Mouse (Mus musculus) erythroblast, embryonic 14.5 days (primary cell): ENCODE data around the gene Odaph. TPM values are rescaled to one million over a fixed set of nuclear protein-coding genes. Genes with fewer than 3 reads are reported as not detected.
A peak's percentile ranks its signal among the peaks of the same experiment; 100 is the strongest.
"Not testable (repeated sequence)": the region's sequence is repeated elsewhere in the genome, so short reads cannot be mapped to it uniquely, and the experiment has no call there.

Experiments
- H3K27me3 ChIP-seq: 2 replicates; pipeline ENCODE4 v1.6.1; 2012; ENCODE audit warnings: inconsistent platforms; ENCODE audit not compliant: control insufficient read depth
- H3K36me3 ChIP-seq: 2 replicates; pipeline ENCODE4 v1.6.1; 2012; ENCODE audit warnings: mild to moderate bottlenecking, inconsistent platforms; ENCODE audit not compliant: control insufficient read depth
- H3K4me1 ChIP-seq: 2 replicates; pipeline ENCODE4 v1.6.1; 2012; ENCODE audit warnings: inconsistent platforms; ENCODE audit not compliant: control insufficient read depth
- H3K4me3 ChIP-seq: replicated peaks from 2 replicates; pipeline ENCODE3; 2012; ENCODE audit warnings: moderate library complexity, mild to moderate bottlenecking, inconsistent platforms
- H3K9me3 ChIP-seq: 2 replicates; pipeline ENCODE4 v1.6.1; 2012; ENCODE audit warnings: low read length, inconsistent platforms, mixed read lengths; ENCODE audit not compliant: control insufficient read depth
- GATA1 ChIP-seq: IDR thresholded peaks from 2 replicates; pipeline ENCODE4 v1.6.1; 2012; ENCODE audit warnings: low read length, inconsistent platforms, mixed read lengths
- TAL1 ChIP-seq: IDR thresholded peaks from 3 replicates; pipeline ENCODE4 v1.6.1; 2012; ENCODE audit warnings: low read length, inconsistent platforms, mixed read lengths
- polyA plus RNA-seq: library from polyadenylated mRNA; stranded (reverse); fragments of >175 nt; gene quantifications from 2 replicates; pipeline ENCODE4 v1.2.3, GENCODE M21; 2012

Odaph gene
- not detected in 2 replicates for polyA plus RNA-seq

DNA sequence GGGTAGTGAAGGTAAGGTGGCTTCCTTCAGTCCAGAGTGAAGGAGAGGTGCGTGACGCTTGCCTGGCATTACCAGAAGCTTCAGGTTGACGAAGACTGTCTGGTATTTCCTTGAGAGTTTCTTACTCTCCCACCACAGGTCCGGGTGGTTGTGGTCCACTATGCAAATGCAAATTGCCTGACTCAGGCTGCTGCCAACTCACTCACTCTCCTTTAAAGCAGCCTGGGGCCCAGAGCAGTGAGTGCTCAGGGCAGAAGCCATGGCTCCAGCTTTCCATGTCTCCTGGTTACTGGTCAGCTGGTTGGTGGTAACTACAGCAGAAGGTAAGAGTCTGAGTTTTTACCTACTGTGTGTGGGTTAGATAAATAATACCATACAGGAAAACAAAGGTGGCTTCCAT is at the start of gene Odaph:
Odaph (plus strand) TSS at position 240 of the 400 bp plus-strand sequence.
- no peak for TF ChIP-seq GATA1
- TF ChIP-seq TAL1 = no peak
- Histone ChIP-seq H3K36me3 (no peaks in the 10 kb centered on the region), H3K9me3 (no peaks in the 10 kb centered on the region), H3K27me3 (no peaks in the 10 kb centered on the region), H3K4me3 (no peak within 1 kb of the TSS), H3K4me1 (no peaks in the 10 kb centered on the region)

DNA sequence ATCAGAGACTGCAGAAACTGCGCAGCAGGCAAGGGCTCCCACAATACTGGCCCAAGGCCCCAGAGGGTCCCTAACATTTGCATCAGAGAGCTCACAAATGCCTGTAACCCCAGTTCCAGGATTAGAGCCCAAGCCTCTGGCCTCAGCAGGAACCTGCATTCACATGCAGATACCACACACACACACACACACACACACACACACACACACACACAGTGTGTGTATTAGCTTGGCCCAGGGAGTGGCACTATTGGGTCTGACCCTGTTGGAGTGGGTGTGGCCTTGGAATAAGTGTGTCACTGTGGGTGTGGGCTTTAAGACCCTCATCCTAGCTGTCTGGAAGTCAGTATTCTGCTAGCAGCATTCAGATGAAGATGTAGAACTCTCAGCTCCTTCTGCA is 41.7 kb upstream of the Odaph start:
- not testable (repeated sequence) for H3K9me3 ChIP-seq, H3K27me3 ChIP-seq, H3K4me3 ChIP-seq, H3K4me1 ChIP-seq
- peaks cover 78% of the 10 kb centered on the region for H3K36me3 ChIP-seq

DNA sequence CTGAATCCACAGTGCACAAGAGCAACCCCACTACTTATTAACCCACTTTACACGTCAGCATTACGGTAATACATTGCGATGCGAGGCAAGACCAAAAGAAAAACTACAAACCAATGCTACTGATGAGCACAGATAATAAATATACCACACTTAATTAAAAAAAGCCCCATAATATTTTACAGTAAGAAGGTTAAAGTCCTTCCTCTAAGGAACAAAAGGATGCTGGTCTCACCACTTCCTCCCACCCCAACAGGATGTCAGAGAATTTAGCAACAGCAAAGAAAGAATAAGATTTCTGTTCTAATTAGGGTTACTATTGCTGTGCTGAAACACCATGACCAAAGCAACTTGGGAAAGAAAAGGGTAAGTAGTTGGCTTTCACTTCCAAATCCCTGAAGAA is 40.3 kb upstream of the Odaph start:
- Histone ChIP-seq H3K4me1 (no peaks in the 10 kb centered on the region), H3K4me3 (no peak overlapping the region), H3K9me3 (no peaks in the 10 kb centered on the region), H3K27me3 (no peaks in the 10 kb centered on the region), H3K36me3 (peaks cover 87% of the 10 kb centered on the region)
- TF ChIP-seq TAL1 = no peak
- no peak for TF ChIP-seq GATA1

DNA sequence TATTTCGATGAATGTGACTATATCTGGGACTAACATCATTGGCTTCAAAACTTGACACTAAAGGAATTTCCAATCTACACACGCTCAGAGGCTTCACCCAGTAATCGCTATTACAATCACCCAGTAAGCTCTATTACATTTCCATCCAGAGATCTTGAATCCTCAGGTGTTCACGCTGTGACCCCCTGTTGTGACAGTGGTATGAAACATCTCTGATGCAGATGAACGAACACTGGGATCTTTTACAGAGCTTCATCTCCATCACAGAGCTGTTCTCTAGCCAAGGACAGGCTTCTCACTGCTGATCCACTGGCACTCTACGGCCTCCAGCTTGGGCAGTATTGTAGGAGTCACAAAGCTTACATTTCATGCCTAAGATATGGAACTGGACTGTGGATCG is 37.8 kb upstream of the Odaph start:
- TF ChIP-seq TAL1 (no peak), GATA1 (no peak)
- Histone ChIP-seq H3K4me1 (no peaks in the 10 kb centered on the region), H3K9me3 (no peaks in the 10 kb centered on the region), H3K27me3 (no peaks in the 10 kb centered on the region), H3K36me3 (peaks cover 98% of the 10 kb centered on the region), H3K4me3 (no peak overlapping the region)

DNA sequence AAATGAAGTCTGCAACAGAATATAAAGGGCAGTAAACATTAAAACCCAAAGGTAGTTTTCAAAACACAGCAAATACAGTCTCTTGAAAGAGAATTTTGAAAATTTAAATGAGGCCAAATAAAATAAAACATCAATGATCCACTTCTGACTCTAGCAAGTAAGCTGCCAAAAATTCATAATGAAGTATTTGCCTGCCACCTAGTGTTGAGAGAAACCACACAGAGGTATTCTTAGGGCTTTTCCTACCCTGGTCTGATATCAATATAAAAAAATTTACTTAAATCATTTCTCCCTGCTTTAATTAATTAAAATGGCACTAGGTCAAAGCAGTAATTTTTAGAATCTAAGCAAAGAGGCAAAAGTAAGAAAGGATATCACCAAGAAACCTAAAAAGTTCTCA is 35.9 kb upstream of the Odaph start:
- Histone ChIP-seq H3K36me3 (peaks cover 99% of the 10 kb centered on the region), H3K9me3 (no peaks in the 10 kb centered on the region), H3K27me3 (no peaks in the 10 kb centered on the region), H3K4me3 (no peak overlapping the region), H3K4me1 (no peaks in the 10 kb centered on the region)
- TF ChIP-seq GATA1 (no peak), TAL1 (no peak)

DNA sequence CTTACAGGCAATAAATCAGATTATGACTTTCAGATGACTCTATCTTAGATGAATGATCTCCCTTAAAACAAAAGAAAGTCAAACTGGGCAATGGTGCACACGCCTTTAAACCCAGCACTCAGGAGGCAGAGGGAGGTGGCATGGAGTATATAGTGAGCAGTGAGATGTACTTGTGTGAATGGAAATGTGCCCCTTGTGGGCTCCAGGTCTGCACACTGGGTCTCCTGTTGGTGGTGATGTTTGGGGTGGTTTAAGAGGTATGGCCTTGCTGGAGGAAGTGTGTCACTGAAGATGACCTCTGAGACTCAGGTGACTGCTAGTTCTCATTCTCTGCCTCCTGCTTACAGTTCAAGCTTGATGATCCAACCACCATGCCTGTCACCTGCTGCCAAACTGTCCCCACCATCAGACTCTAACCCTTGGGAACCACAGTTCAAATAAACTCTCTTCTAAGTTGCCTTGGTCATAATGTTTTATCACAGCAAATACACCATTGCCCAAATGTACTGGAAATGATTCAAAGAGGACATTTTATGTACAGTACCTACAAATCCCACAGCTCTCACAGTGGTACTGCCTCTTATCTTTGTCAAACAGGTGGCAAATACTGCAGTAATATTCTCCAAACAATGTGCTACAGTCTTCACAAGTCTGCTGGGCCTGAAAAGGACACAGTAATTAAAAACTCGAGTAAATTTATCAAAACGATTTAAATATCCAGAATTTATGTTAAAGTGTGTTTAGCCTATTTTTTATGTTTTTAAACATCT is 30.1 kb upstream of the Odaph start:
- Histone ChIP-seq H3K4me1 (peaks cover 47% of the 10 kb centered on the region), H3K9me3 (no peaks in the 10 kb centered on the region), H3K27me3 (no peaks in the 10 kb centered on the region), H3K4me3 (no peak overlapping the region), H3K36me3 (peaks cover 76% of the 10 kb centered on the region)
- TF ChIP-seq GATA1 = no peak
- no peak for TF ChIP-seq TAL1

DNA sequence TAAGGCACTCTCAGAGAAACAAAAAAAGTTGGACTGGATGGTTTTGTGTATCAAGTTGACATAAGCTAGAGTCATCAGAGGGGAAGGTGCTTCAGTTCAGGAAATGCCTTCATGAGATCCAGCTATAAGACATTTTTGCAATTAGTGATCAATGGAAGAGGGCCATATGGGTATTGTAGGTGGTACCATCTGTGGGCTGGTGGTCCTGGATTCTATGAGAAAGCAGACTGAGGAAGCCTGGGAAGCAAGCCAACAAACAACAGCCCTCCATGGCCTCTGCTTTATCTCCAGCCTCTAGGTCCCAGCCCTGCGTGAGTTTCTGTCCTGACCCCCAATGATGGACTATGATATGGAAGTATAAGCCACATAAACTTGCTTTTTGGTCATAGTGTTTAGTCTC is 28.2 kb upstream of the Odaph start:
- no peaks in the 10 kb centered on the region for H3K27me3 ChIP-seq
- no peak for TF ChIP-seq GATA1
- TF ChIP-seq TAL1 = no peak
- H3K4me1 ChIP-seq = peaks cover 56% of the 10 kb centered on the region
- peak overlapping the region; percentile 36 for H3K4me3 ChIP-seq
- peaks cover 57% of the 10 kb centered on the region for H3K36me3 ChIP-seq
- H3K9me3 ChIP-seq = no peaks in the 10 kb centered on the region

DNA sequence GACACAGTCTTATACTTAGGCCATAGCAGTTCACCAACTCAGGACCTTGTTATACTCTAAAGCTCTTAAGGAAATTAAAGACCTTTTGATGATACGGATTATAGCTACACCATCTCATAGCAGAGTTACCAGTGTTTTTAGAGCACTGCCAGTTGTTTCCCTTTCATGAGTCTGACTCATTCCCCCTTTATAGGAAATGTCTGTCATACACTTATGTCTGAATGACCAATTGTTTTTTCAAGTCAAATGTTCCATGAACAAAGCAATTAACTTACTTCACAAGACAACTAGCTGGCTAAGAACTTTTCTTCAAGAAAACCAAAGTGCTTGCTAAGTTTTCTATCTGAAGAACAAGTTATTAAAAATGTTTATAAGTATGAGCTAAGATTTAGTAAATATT is 27.3 kb upstream of the Odaph start:
- peak overlapping the region; percentile 79 for H3K4me3 ChIP-seq
- H3K9me3 ChIP-seq = no peaks in the 10 kb centered on the region
- TF ChIP-seq GATA1 (no peak), TAL1 (no peak)
- peaks cover 57% of the 10 kb centered on the region for H3K4me1 ChIP-seq
- no peaks in the 10 kb centered on the region for H3K27me3 ChIP-seq
- peaks cover 48% of the 10 kb centered on the region for H3K36me3 ChIP-seq

DNA sequence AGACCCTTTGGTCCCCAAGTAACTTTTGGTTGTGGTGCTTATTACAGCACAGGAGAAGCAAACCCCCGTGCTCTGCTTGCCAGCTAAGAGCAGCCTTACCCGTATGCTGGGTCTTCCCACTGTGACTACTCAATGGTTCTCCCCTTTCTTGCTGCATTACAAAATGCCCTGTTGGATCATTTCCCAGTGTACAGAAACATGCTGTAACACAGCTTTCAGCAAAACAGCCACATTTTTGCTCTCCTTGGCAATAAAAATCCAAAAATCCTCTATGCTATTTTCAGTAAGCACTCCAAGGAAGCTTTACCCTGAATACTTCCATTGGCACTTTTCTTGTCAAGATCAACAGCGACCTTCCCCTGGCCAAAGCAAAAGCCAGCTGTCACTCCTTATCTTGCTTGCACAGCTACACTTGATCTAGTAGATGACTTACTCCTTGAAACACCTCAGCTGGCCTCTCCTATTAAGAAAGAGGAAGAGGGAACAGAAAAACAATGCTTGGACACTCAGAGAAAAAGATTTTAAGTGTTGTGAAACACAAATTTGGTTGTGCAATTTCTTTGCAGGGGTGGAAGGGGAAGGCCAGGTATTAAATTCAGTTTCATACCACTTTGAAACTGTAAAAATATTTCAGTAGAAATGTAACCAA is 26.5 kb upstream of the Odaph start:
- Histone ChIP-seq H3K4me1 (peaks cover 57% of the 10 kb centered on the region), H3K27me3 (no peaks in the 10 kb centered on the region), H3K9me3 (no peaks in the 10 kb centered on the region), H3K36me3 (peaks cover 40% of the 10 kb centered on the region), H3K4me3 (peak overlapping the region; percentile 79)
- TF ChIP-seq TAL1 = peak; percentile 69
- TF ChIP-seq GATA1 = peak; percentile 84

DNA sequence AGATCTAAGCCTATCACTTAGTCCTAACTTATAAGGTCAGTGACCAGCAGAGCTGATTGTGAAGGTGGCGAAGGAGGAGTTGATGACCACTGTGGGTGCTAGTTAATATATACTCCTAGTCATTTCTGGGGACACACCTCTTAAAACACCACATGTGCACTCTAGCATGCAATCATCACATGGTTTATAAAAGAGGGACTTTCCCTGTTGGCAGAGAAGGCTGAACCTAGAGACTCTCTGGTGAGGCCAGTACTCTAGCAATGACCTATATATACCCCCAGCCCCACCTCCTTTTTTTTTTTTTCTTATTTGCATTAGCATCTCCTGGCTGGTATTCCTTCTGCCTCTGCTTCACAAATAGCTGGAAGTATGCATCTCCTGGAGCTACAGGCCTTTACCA is 25.9 kb upstream of the Odaph start:
- H3K4me1 ChIP-seq = peaks cover 57% of the 10 kb centered on the region
- H3K9me3 ChIP-seq = no peaks in the 10 kb centered on the region
- no peaks in the 10 kb centered on the region for H3K27me3 ChIP-seq
- peak overlapping the region; percentile 79 for H3K4me3 ChIP-seq
- no peak for TF ChIP-seq TAL1
- no peak for TF ChIP-seq GATA1
- H3K36me3 ChIP-seq = peaks cover 35% of the 10 kb centered on the region
